Mouse (Mus musculus): ENCODE results near the gene Dock9.

GRCm38 (mm10) chr14:121687274-121687673 lies 110.4 kb downstream of the Dock9 start:
- TF ChIP-seq TAL1 (IDR thresholded peaks at IDR 0.05; ENCODE audit: low read length) (no peak), GATA1 (IDR thresholded peaks at IDR 0.05; ENCODE audit: low read length) (no peak)

Data from erythroblast, embryonic 14.5 days (primary cell).